Mouse (Mus musculus): ENCODE data around the gene 4930556J24Rik. TPM values are rescaled to one million over a fixed set of nuclear protein-coding genes. Genes with fewer than 3 reads are reported as not detected.

The 4930556J24Rik gene
- polyA plus RNA-seq, 2 experiments from 2014 or later, result not detected

Other genes starting within 250 kb of the 4930556J24Rik start
- not detected for gene Osbp2, start 112.9 kb downstream of the 4930556J24Rik start, polyA plus RNA-seq (2017; shearing (Covaris generic))
- not detected for gene 4921536K21Rik, start 81.7 kb downstream of the 4930556J24Rik start, polyA plus RNA-seq (2017; shearing (Covaris generic))
- gene Dusp18, start 81.5 kb downstream of the 4930556J24Rik start, polyA plus RNA-seq (2017; shearing (Covaris generic)), result under 1 TPM; 0.36 to 0.63 TPM
- 1 to 10 TPM in 1 of 2 experiments, under 1 TPM in 1; 0.75 to 2.2 TPM for gene Slc35e4, start 62.1 kb downstream of the 4930556J24Rik start, polyA plus RNA-seq (2017; shearing (Covaris generic))
- gene Tcn2, start 44.6 kb downstream of the 4930556J24Rik start, polyA plus RNA-seq (2017; shearing (Covaris generic)), result 10 to 100 TPM; 28.0 to 31.2 TPM
- 100 to 1,000 TPM in 1 of 2 experiments, 10 to 100 TPM in 1; 82.0 to 111 TPM for gene Pes1, start 12.8 kb downstream of the 4930556J24Rik start, polyA plus RNA-seq (2017; shearing (Covaris generic))
- gene Gal3st1, start 6.9 kb upstream of the 4930556J24Rik start, polyA plus RNA-seq (2017; shearing (Covaris generic)), result not detected
- not detected for gene Sec14l4, start 54.7 kb upstream of the 4930556J24Rik start, polyA plus RNA-seq (2017; shearing (Covaris generic))
- not detected for gene Sec14l3, start 88.1 kb upstream of the 4930556J24Rik start, polyA plus RNA-seq (2017; shearing (Covaris generic))
- 1 to 10 TPM; 1.2 to 1.8 TPM for gene Mtfp1, start 118.7 kb upstream of the 4930556J24Rik start, polyA plus RNA-seq (2017; shearing (Covaris generic))
- 1 to 10 TPM in 1 of 2 experiments, under 1 TPM in 1; 0.71 to 3.8 TPM for gene Sec14l2, start 146.6 kb upstream of the 4930556J24Rik start, polyA plus RNA-seq (2017; shearing (Covaris generic))
- 10 to 100 TPM in 1 of 2 experiments, 1 to 10 TPM in 1; 7.3 to 11.2 TPM for gene Rnf215, start 158.4 kb upstream of the 4930556J24Rik start, polyA plus RNA-seq (2017; shearing (Covaris generic))
- 1 to 10 TPM; 2.7 to 3.0 TPM for gene Ccdc157, start 183.5 kb upstream of the 4930556J24Rik start, polyA plus RNA-seq (2017; shearing (Covaris generic))
- 10 to 100 TPM; 57.5 to 68.2 TPM for gene Sf3a1, start 183.6 kb upstream of the 4930556J24Rik start, polyA plus RNA-seq (2017; shearing (Covaris generic))
- 10 to 100 TPM; 23.0 to 30.6 TPM for gene Tbc1d10a, start 210.0 kb upstream of the 4930556J24Rik start, polyA plus RNA-seq (2017; shearing (Covaris generic))
- 10 to 100 TPM; 32.3 to 51.9 TPM for gene Castor1, start 241.4 kb upstream of the 4930556J24Rik start, polyA plus RNA-seq (2017; shearing (Covaris generic))